Mouse (Mus musculus): ENCODE measurements around the gene Smok3a. TPM values are rescaled to one million over a fixed set of nuclear protein-coding genes. Genes with fewer than 3 reads are reported as not detected.
"Not testable (repeated sequence)": the region's sequence is repeated elsewhere in the genome, so short reads cannot be mapped to it uniquely, and the experiment has no call there.

The Smok3a gene
- polyA plus RNA-seq (2016; fragmentation: Nextera tagmentation; extraction: Ambion mirVana), result not detected in 2 replicates

GRCm38 (mm10) chr5:138020961-138021479 lies at the start of gene Smok3a, which contains the start of gene Smok3b:
Smok3a (plus strand) TSS chr5:138021261.
Smok3b (plus strand) TSS chr5:138021429.
- not testable (repeated sequence) for H3K4me3 ChIP-seq; H3K9ac ChIP-seq; H3K4me1 ChIP-seq; H3K27me3 ChIP-seq; ATAC-seq (ENCODE audit: low FRiP score); H3K36me3 ChIP-seq; H3K9me3 ChIP-seq (replicated peaks); H3K27ac ChIP-seq; H3K4me2 ChIP-seq (replicated peaks)
- 83% methylated on average over 3 of the region's 7 CpGs for WGBS

- Histone ChIP-seq H3K27me3 (no peaks in the 10 kb centered on the region), H3K9me3 (replicated peaks) (no peaks in the 10 kb centered on the region)
- WGBS, result 71% methylated on average over 2 of the region's 2 CpGs
Observed at GRCm38 (mm10) chr5:137973161-137973560, 47.9 kb upstream of the Smok3a start.

GRCm38 (mm10) chr5:137973738-137974137 lies 47.3 kb upstream of the Smok3a start:
- Histone ChIP-seq H3K4me3 (no peak overlapping the region), H3K9ac (no peak overlapping the region), H3K27ac (no peak overlapping the region), H3K4me1 (no peaks in the 10 kb centered on the region), H3K27me3 (no peaks in the 10 kb centered on the region), H3K36me3 (no peaks in the 10 kb centered on the region), H3K9me3 (replicated peaks) (no peaks in the 10 kb centered on the region), H3K4me2 (replicated peaks) (no peak overlapping the region)
- ATAC-seq (ENCODE audit: low FRiP score), result no peak
- WGBS, result 56% methylated on average over 3 of the region's 3 CpGs

More at GRCm38 (mm10) chr5:137973161-137973560, 47.9 kb upstream of the Smok3a start:
- ATAC-seq (ENCODE audit: low FRiP score), result no peak
- Histone ChIP-seq H3K4me3 (no peak overlapping the region), H3K9ac (no peak overlapping the region), H3K4me2 (replicated peaks) (no peak overlapping the region), H3K4me1 (no peaks in the 10 kb centered on the region), H3K27ac (no peak overlapping the region), H3K36me3 (no peaks in the 10 kb centered on the region)

DNA sequence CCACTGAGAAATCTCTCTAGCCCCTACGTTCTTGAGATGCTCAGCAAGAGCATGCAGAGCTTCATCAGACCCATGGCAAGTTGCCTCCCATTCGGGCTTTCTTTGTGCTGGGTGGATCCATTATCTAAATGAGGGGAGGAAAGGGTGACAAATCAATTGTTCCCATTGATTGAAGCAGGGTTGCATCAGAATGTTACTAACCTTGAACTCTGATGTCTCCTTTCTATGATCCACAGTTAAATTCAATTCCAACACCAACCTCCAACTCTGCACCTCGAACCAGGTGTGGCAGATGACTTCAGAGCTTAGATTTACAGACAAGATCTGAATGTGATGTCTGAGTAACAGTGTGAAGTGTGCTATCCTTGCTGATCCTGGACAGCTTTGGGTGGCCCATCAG lies 46.3 kb upstream of the Smok3a start:
- Histone ChIP-seq H3K4me1 (no peaks in the 10 kb centered on the region), H3K4me3 (no peak overlapping the region), H3K36me3 (no peaks in the 10 kb centered on the region), H3K4me2 (replicated peaks) (no peak overlapping the region), H3K27ac (no peak overlapping the region), H3K27me3 (no peaks in the 10 kb centered on the region), H3K9ac (no peak overlapping the region), H3K9me3 (replicated peaks) (no peaks in the 10 kb centered on the region)
- no peak for ATAC-seq (ENCODE audit: low FRiP score)
- WGBS, result 57% methylated on average over 3 of the region's 3 CpGs

DNA sequence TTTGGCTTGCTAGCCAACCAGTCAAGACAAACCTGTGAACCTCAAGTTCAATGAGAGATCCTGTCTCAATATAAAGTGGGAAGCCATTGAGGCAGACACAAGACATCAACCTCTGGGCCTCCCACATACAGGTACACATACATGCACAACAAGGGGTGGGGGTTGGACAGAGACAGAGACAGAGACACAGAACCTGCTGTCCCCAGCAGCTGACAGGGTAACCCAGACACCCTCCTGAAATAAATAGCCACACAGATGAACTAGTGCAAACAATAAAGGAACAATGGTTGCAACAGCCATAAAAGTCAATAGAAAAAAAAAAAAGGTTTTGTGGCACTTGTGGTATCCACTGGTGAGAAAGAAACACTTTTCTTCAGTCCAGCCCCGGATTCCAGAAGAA lies 45.6 kb upstream of the Smok3a start:
- Histone ChIP-seq H3K36me3 (no peaks in the 10 kb centered on the region), H3K27ac (no peak overlapping the region), H3K9ac (no peak overlapping the region), H3K4me1 (no peaks in the 10 kb centered on the region), H3K4me2 (replicated peaks) (no peak overlapping the region), H3K9me3 (replicated peaks) (no peaks in the 10 kb centered on the region), H3K27me3 (no peaks in the 10 kb centered on the region), H3K4me3 (no peak overlapping the region)
- ATAC-seq (ENCODE audit: low FRiP score), result no peak
- 58% methylated on average over 1 of the region's 1 CpGs for WGBS

DNA sequence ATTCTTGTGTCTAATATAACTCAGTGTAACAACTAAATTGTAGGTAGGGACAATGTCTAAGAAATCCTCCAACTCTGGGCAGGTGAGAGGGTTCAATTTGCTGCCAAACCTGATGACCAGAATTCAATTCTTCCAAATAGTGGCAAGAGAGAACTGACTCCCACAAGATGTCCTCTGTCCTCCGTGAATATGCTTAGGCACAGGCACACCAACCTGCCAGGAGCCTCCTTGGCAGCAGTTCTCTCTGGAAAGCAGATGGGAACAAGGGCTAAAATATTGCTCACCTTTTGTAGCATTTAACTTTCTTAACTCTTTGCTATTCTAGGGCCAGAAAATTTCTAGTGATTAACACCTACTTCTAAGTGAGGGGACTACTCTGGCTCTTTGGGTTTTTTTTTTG lies 43.8 kb upstream of the Smok3a start:
- H3K4me3 ChIP-seq, result no peak overlapping the region
- no peak overlapping the region for H3K27ac ChIP-seq
- no peaks in the 10 kb centered on the region for H3K9me3 ChIP-seq (replicated peaks)
- no peaks in the 10 kb centered on the region for H3K4me1 ChIP-seq
- no peak overlapping the region for H3K9ac ChIP-seq
- no peak overlapping the region for H3K4me2 ChIP-seq (replicated peaks)
- ATAC-seq (ENCODE audit: low FRiP score), result no peak
- 52% methylated on average over 1 of the region's 1 CpGs for WGBS
- no peaks in the 10 kb centered on the region for H3K27me3 ChIP-seq
- H3K36me3 ChIP-seq, result no peaks in the 10 kb centered on the region

GRCm38 (mm10) chr5:137979081-137979480 lies 42.0 kb upstream of the Smok3a start:
- 79% methylated on average over 2 of the region's 2 CpGs for WGBS
- H3K36me3 ChIP-seq, result no peaks in the 10 kb centered on the region
- no peak for ATAC-seq (ENCODE audit: low FRiP score)

GRCm38 (mm10) chr5:137981300-137981699 lies 39.8 kb upstream of the Smok3a start, which contains the start of gene Azgp1:
Azgp1 (plus strand) TSS chr5:137981520.
- Histone ChIP-seq H3K9me3 (replicated peaks) (no peaks in the 10 kb centered on the region), H3K27me3 (no peaks in the 10 kb centered on the region), H3K4me1 (no peaks in the 10 kb centered on the region), H3K27ac (no peak within 1 kb of the TSS), H3K36me3 (no peaks in the 10 kb centered on the region), H3K4me3 (no peak within 1 kb of the TSS), H3K9ac (no peak within 1 kb of the TSS), H3K4me2 (replicated peaks) (no peak within 1 kb of the TSS)
- no peak for ATAC-seq (ENCODE audit: low FRiP score)
- WGBS, result 79% methylated on average over 4 of the region's 4 CpGs

More at GRCm38 (mm10) chr5:137979081-137979480, 42.0 kb upstream of the Smok3a start:
- no peak overlapping the region for H3K9ac ChIP-seq
- H3K4me2 ChIP-seq (replicated peaks), result no peak overlapping the region
- H3K27me3 ChIP-seq, result no peaks in the 10 kb centered on the region
- no peak overlapping the region for H3K4me3 ChIP-seq
- H3K4me1 ChIP-seq, result no peaks in the 10 kb centered on the region
- no peaks in the 10 kb centered on the region for H3K9me3 ChIP-seq (replicated peaks)
- H3K27ac ChIP-seq, result no peak overlapping the region

DNA sequence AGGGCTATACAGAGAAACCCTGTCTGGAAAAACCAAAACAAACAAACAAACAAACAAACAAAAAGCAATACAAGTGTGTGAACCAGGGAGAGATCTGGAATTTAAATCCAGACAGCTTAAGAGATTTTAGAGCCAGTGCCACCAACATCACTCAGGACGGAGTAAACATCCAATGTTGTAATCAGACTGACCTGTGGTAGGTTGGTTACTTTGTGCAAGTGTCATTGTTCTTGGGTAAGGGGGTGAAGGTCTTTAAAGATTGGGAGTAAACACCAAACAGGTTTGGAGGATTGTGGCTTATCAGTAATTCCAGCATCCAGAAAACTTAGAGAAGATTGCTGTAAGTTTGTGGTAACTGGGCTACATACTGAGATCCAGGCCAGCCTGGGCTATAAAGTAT lies 34.7 kb upstream of the Smok3a start:
- ATAC-seq (ENCODE audit: low FRiP score), result no peak
- Histone ChIP-seq H3K9me3 (replicated peaks) (no peaks in the 10 kb centered on the region), H3K4me2 (replicated peaks) (no peak overlapping the region), H3K4me3 (no peak overlapping the region), H3K36me3 (no peaks in the 10 kb centered on the region), H3K27ac (no peak overlapping the region), H3K4me1 (no peaks in the 10 kb centered on the region), H3K9ac (no peak overlapping the region), H3K27me3 (no peaks in the 10 kb centered on the region)
- 85% methylated on average over 1 of the region's 1 CpGs for WGBS

DNA sequence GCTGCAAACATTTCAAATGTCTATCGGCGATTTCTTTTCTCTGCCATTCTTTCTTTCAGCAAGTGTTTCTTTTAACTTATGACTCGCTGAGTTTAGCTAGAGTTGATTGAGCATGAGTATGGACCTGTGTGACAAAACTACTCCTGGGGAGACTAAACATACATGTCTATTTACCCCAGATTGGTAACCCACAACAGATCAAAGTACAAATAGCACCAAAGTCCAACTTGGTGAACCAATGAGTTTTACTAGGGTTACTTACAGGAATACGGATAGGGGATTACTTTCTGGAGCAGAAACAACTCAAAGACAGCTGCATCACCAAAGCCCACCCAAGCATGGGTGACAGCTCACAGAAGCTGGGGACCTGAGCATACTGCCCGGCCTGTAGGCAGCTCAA lies 11.6 kb upstream of the Smok3a start:
- WGBS, result 94% methylated on average over 5 of the region's 5 CpGs
- ATAC-seq (ENCODE audit: low FRiP score), result no peak
- Histone ChIP-seq H3K4me1 (no peaks in the 10 kb centered on the region), H3K9me3 (replicated peaks) (no peaks in the 10 kb centered on the region), H3K4me2 (replicated peaks) (no peak overlapping the region), H3K9ac (no peak overlapping the region), H3K36me3 (no peaks in the 10 kb centered on the region), H3K4me3 (no peak overlapping the region), H3K27ac (no peak overlapping the region), H3K27me3 (no peaks in the 10 kb centered on the region)

GRCm38 (mm10) chr5:138012382-138012781 lies 8.7 kb upstream of the Smok3a start:
- no peak for ATAC-seq (ENCODE audit: low FRiP score)
- 92% methylated on average over 5 of the region's 5 CpGs for WGBS
- Histone ChIP-seq H3K4me2 (replicated peaks) (no peak overlapping the region), H3K4me3 (no peak overlapping the region), H3K27me3 (no peaks in the 10 kb centered on the region), H3K36me3 (no peaks in the 10 kb centered on the region), H3K27ac (no peak overlapping the region), H3K9me3 (replicated peaks) (no peaks in the 10 kb centered on the region), H3K4me1 (no peaks in the 10 kb centered on the region), H3K9ac (no peak overlapping the region)

- Histone ChIP-seq H3K36me3 (no peaks in the 10 kb centered on the region), H3K4me2 (replicated peaks) (no peak overlapping the region), H3K27ac (no peak overlapping the region), H3K9ac (no peak overlapping the region), H3K27me3 (no peaks in the 10 kb centered on the region), H3K9me3 (replicated peaks) (no peaks in the 10 kb centered on the region), H3K4me1 (no peaks in the 10 kb centered on the region), H3K4me3 (no peak overlapping the region)
- 95% methylated on average over 2 of the region's 2 CpGs for WGBS
- no peak for ATAC-seq (ENCODE audit: low FRiP score)
Observed at GRCm38 (mm10) chr5:138016530-138016929, 4.5 kb upstream of the Smok3a start.

GRCm38 (mm10) chr5:138016997-138017396 lies 4.1 kb upstream of the Smok3a start:
- H3K27ac ChIP-seq, result no peak overlapping the region
- no peak overlapping the region for H3K9ac ChIP-seq
- no peaks in the 10 kb centered on the region for H3K27me3 ChIP-seq
- no peak overlapping the region for H3K4me3 ChIP-seq
- H3K4me1 ChIP-seq, result no peaks in the 10 kb centered on the region
- no peak overlapping the region for H3K4me2 ChIP-seq (replicated peaks)
- H3K36me3 ChIP-seq, result no peaks in the 10 kb centered on the region
- H3K9me3 ChIP-seq (replicated peaks), result no peaks in the 10 kb centered on the region
- ATAC-seq (ENCODE audit: low FRiP score), result no peak
